ENCODE assay signal across 8 mouse cellular contexts in the genomic region with DNA sequence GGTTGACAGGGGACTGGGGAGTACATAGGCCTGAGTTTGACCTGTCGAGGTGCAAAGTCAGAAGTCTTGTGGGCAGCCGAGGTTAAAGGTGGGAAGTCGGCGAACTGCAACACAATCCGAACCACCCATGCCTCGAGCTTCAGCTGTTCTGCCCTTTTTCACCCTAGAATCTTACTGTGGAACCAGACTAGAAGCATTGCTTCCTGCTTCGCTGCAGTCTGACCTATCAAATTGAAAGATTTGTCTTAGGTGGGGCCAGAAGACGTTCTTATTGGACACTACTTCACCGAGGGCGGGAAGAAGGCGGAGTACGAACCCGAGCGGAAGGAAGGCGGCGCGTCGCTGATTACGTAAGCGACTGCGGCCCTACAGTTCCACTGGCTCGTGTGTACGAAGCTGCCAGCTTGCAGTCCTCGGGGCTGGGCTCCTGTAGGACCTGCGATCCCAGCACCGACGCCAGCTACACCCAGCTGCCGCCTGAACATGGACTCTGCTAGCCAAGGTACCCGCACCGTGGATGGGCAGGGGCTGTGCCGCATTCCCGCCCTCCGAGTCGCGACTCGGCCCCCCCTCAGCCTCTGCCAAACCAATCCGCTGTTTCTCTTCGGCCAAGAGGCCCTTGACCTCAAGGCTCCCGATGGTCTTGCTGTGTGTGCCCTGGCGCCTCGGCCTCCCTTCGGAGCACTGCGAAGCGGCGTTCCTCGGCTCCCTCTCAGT. TPM values are rescaled to one million over a fixed set of nuclear protein-coding genes. Genes with fewer than 3 reads are reported as not detected.
DNase-seq lines count a peak whose midpoint lies in the region; ATAC-seq and TF ChIP-seq lines count a peak whose summit lies in the region.

A gene (plus strand): TSS at position 312 of the 717 bp plus-strand sequence.

- DNase-seq in CD8-positive naive resting alpha-beta T cell, adult 2 months (ENCODE audit: low read depth in 2 of 2, low spot score in 2 of 2) = peak; percentile 83 to 86
- peak; percentile 94 for DNase-seq in c-Kit-positive CD71-negative TER-119-negative erythroid progenitor cells, embryonic 14.5 days (ENCODE audit: low read depth)
- DNase-seq in forebrain, embryonic 10.5 days (ENCODE audit: extremely low spot score, low spot score) = peak; percentile 93
- DNase-seq in kidney, postnatal 25 days = peak; percentile 96 to 98
- DNase-seq in liver, embryonic 14.5 days (ENCODE audit: low read depth in 3 of 3, low spot score in 3 of 3) = peak; percentile 97
- peak; percentile 94 for DNase-seq in neural tube, embryonic 11.5 days (ENCODE audit: low spot score)
- DNase-seq in stomach, postnatal 0 days (ENCODE audit: low spot score) = peak; percentile 95

- H3K9me3 ChIP-seq in forebrain, embryonic 10.5 days = no peaks in the 10 kb centered on the region
- no peaks in the 10 kb centered on the region for H3K9me3 ChIP-seq in heart, embryonic 15.5 days (replicated peaks)
- H3K9me3 ChIP-seq in liver, embryonic 14.5 days (ENCODE audit: control insufficient read depth, low read length) = no peaks in the 10 kb centered on the region
- no peaks in the 10 kb centered on the region for H3K9me3 ChIP-seq in neural tube, embryonic 11.5 days (ENCODE audit: control insufficient read depth, low read length)
- H3K9me3 ChIP-seq in stomach, postnatal 0 days (ENCODE audit: control insufficient read depth, low read length) = no peaks in the 10 kb centered on the region

- ATAC-seq in heart, embryonic 15.5 days (replicated peaks; ENCODE audit: insufficient number of reproducible peaks, insufficient read depth, low FRiP score, low read depth) = peak; percentile 96
- peak; percentile 96 for ATAC-seq in liver, embryonic 14.5 days (ENCODE audit: insufficient read depth)
- peak; percentile 97 for ATAC-seq in neural tube, embryonic 11.5 days (ENCODE audit: insufficient read depth, low FRiP score, low TSS enrichment)
- peak; percentile 97 for ATAC-seq in stomach, postnatal 0 days (ENCODE audit: low FRiP score, low TSS enrichment)

- peaks cover 20% of the 10 kb centered on the region for H3K4me1 ChIP-seq in forebrain, embryonic 10.5 days
- peaks cover 20% of the 10 kb centered on the region for H3K4me1 ChIP-seq in heart, embryonic 15.5 days (replicated peaks)
- peaks cover 5 to 8% of the 10 kb centered on the region in 2 experiments for H3K4me1 ChIP-seq in liver, embryonic 14.5 days (replicated peaks; ENCODE audit: control insufficient read depth in 2 of 2, insufficient read depth in 2 of 2, low read length in 1 of 2)
- peaks cover 8% of the 10 kb centered on the region for H3K4me1 ChIP-seq in neural tube, embryonic 11.5 days (ENCODE audit: control insufficient read depth, insufficient read depth, low read length)
- H3K4me1 ChIP-seq in stomach, postnatal 0 days (replicated peaks; ENCODE audit: control insufficient read depth, insufficient read depth) = no peaks in the 10 kb centered on the region

- peak within 1 kb of the TSS; percentile 94 for H3K9ac ChIP-seq in heart, embryonic 15.5 days
- H3K9ac ChIP-seq in liver, embryonic 14.5 days (replicated peaks) = peak within 1 kb of the TSS; percentile 91
- peak within 1 kb of the TSS; percentile 94 for H3K9ac ChIP-seq in neural tube, embryonic 11.5 days (ENCODE audit: low read length)
- peak within 1 kb of the TSS; percentile 91 for H3K9ac ChIP-seq in stomach, postnatal 0 days (ENCODE audit: low read length)

- H3K4me2 ChIP-seq in heart, embryonic 15.5 days = peak within 1 kb of the TSS; percentile 84
- peak within 1 kb of the TSS; percentile 75 for H3K4me2 ChIP-seq in liver, embryonic 14.5 days (ENCODE audit: low read depth)
- H3K4me2 ChIP-seq in neural tube, embryonic 11.5 days (ENCODE audit: low read depth) = peak within 1 kb of the TSS; percentile 96
- H3K4me2 ChIP-seq in stomach, postnatal 0 days (replicated peaks; ENCODE audit: low read depth) = peak within 1 kb of the TSS; percentile 80

- H3K27ac ChIP-seq in forebrain, embryonic 10.5 days = peak within 1 kb of the TSS; percentile 89
- H3K27ac ChIP-seq in heart, embryonic 15.5 days = peak within 1 kb of the TSS; percentile 97
- peak within 1 kb of the TSS; percentile 96 for H3K27ac ChIP-seq in liver, embryonic 14.5 days
- peak within 1 kb of the TSS; percentile 83; the same call in 1 of the 2 replicates for H3K27ac ChIP-seq in neural tube, embryonic 11.5 days (ENCODE audit: low read depth, low read length)
- peak within 1 kb of the TSS; percentile 99 for H3K27ac ChIP-seq in stomach, postnatal 0 days (replicated peaks)

- no peak for TF ChIP-seq CTCF in liver, embryonic 14.5 days (IDR thresholded peaks at IDR 0.05; ENCODE audit: low read depth)
- no peak for TF ChIP-seq CTCF in stomach, postnatal 0 days (IDR thresholded peaks at IDR 0.05; ENCODE audit: low read depth)

- WGBS in forebrain, embryonic 10.5 days = under 1% methylated on average over 46 of the region's 46 CpGs
- WGBS in heart, embryonic 15.5 days = under 1% methylated on average over 46 of the region's 46 CpGs
- under 1% methylated on average over 46 of the region's 46 CpGs for WGBS in liver, embryonic 14.5 days (ENCODE audit: insufficient replicate concordance)
- 0% methylated on average over 45 of the region's 46 CpGs for WGBS in neural tube, embryonic 11.5 days
- under 1% methylated on average over 41 of the region's 46 CpGs for WGBS in stomach, postnatal 0 days

- no peaks in the 10 kb centered on the region for H3K27me3 ChIP-seq in forebrain, embryonic 10.5 days (ENCODE audit: poor library complexity, severe bottlenecking)
- no peaks in the 10 kb centered on the region for H3K27me3 ChIP-seq in heart, embryonic 15.5 days
- no peaks in the 10 kb centered on the region for H3K27me3 ChIP-seq in liver, embryonic 14.5 days (ENCODE audit: control insufficient read depth, insufficient read depth, low read length)
- no peaks in the 10 kb centered on the region for H3K27me3 ChIP-seq in neural tube, embryonic 11.5 days (ENCODE audit: control insufficient read depth, insufficient read depth, low read length)
- H3K27me3 ChIP-seq in stomach, postnatal 0 days (ENCODE audit: control insufficient read depth, insufficient read depth, low read length) = no peaks in the 10 kb centered on the region

- TF ChIP-seq EP300 in liver, embryonic 14.5 days (IDR thresholded peaks at IDR 0.05; ENCODE audit: low read depth) = no peak
- TF ChIP-seq EP300 in stomach, postnatal 0 days (optimal IDR thresholded peaks at IDR 0.05) = no peak

- H3K4me3 ChIP-seq in forebrain, embryonic 10.5 days = peak within 1 kb of the TSS; percentile 83
- peak within 1 kb of the TSS; percentile 86 for H3K4me3 ChIP-seq in heart, embryonic 15.5 days
- H3K4me3 ChIP-seq in liver, embryonic 14.5 days (ENCODE audit: insufficient read depth in 1 of 2, low read depth in 2 of 2, low read length in 2 of 2) = peak within 1 kb of the TSS; percentile 77 to 79
- H3K4me3 ChIP-seq in neural tube, embryonic 11.5 days (ENCODE audit: low read depth, low read length) = peak within 1 kb of the TSS; percentile 94
- peak within 1 kb of the TSS; percentile 89 for H3K4me3 ChIP-seq in stomach, postnatal 0 days (ENCODE audit: low read depth, low read length)

- peaks cover 30% of the 10 kb centered on the region for H3K36me3 ChIP-seq in forebrain, embryonic 10.5 days (replicated peaks)
- H3K36me3 ChIP-seq in heart, embryonic 15.5 days = peaks cover 27% of the 10 kb centered on the region
- H3K36me3 ChIP-seq in liver, embryonic 14.5 days (replicated peaks; ENCODE audit: control insufficient read depth, insufficient read depth, low read depth) = peaks cover 23% of the 10 kb centered on the region
- H3K36me3 ChIP-seq in neural tube, embryonic 11.5 days (ENCODE audit: control insufficient read depth, insufficient read depth, low read length) = peaks cover 5% of the 10 kb centered on the region
- H3K36me3 ChIP-seq in stomach, postnatal 0 days (ENCODE audit: control insufficient read depth, insufficient read depth, low read length) = peaks cover 14% of the 10 kb centered on the region; the same call in 1 of the 2 replicates

RNA-seq across cellular contexts. Expression of the gene that starts here (rescaled TPM):
- 151 and 158 TPM in 2 replicates for polyA plus RNA-seq in forebrain, embryonic 10.5 days (2016; fragmentation: Nextera tagmentation; extraction: Ambion mirVana)
- polyA plus RNA-seq in heart, embryonic 15.5 days (2015; fragmentation: Nextera tagmentation; extraction: Ambion mirVana) = 105 and 117 TPM in 2 replicates
- 19.6 and 36.1 TPM in 2 replicates for polyA plus RNA-seq in liver, embryonic 14.5 days (2012; rRNA removed)
- 78.3 and 80.5 TPM in 2 replicates for polyA plus RNA-seq in liver, embryonic 14.5 days (2014; fragmentation: Nextera tagmentation; extraction: Ambion mirVana)
- 141 and 142 TPM in 2 replicates for polyA plus RNA-seq in neural tube, embryonic 11.5 days (2014; fragmentation: Nextera tagmentation; extraction: Ambion mirVana)
- polyA plus RNA-seq in stomach, postnatal 0 days (2015; fragmentation: Nextera tagmentation; extraction: Ambion mirVana) = 98.0 and 104 TPM in 2 replicates

Comparison
In these comparisons a context has a peak if more than half of its experiments do, and no peak if none do; other contexts are left out.
1. Peak in every context shown above with its lines: DNase-seq, ATAC-seq, H3K4me3 ChIP-seq and H3K27ac ChIP-seq.